Mouse (Mus musculus): ENCODE data around the gene Ccdc36. TPM values are rescaled to one million over a fixed set of nuclear protein-coding genes. Genes with fewer than 3 reads are reported as not detected.

The Ccdc36 gene
- total and polyA plus RNA-seq, 2 experiments from 2014 or later = 0.25 TPM; not detected in 1

- Histone ChIP-seq H3K4me3 (ENCODE audit: low read depth, low read length) (no peak overlapping the region), H3K9ac (replicated peaks; ENCODE audit: low read depth, low read length) (no peak overlapping the region), H3K27ac (ENCODE audit: low read depth) (no peak overlapping the region), H3K4me2 (ENCODE audit: low read depth, low read length) (no peak overlapping the region), H3K36me3 (replicated peaks; ENCODE audit: control insufficient read depth, insufficient read depth, low read length) (peaks cover 90% of the 10 kb centered on the region), H3K27me3 (ENCODE audit: control insufficient read depth, insufficient read depth, low read length) (no peaks in the 10 kb centered on the region), H3K9me3 (replicated peaks; ENCODE audit: control insufficient read depth, low read length) (no peaks in the 10 kb centered on the region), H3K4me1 (ENCODE audit: control insufficient read depth, insufficient read depth) (no peaks in the 10 kb centered on the region)
- no peak for TF ChIP-seq CTCF (IDR thresholded peaks at IDR 0.05; ENCODE audit: low read depth)
- TF ChIP-seq EP300 (IDR thresholded peaks at IDR 0.05; ENCODE audit: low read depth) = no peak
- ATAC-seq (ENCODE audit: insufficient read depth, low read depth) (no peak), DNase-seq (ENCODE audit: low spot score) (no peak)
- 68% methylated on average over 6 of the region's 6 CpGs for WGBS
Measured at GRCm38 (mm10) chr9:108389220-108389619, 39.1 kb downstream of the Ccdc36 start.

GRCm38 (mm10) chr9:108388601-108389000 is 39.7 kb downstream of the Ccdc36 start:
- no peak for TF ChIP-seq EP300 (IDR thresholded peaks at IDR 0.05; ENCODE audit: low read depth)
- no peak for TF ChIP-seq CTCF (IDR thresholded peaks at IDR 0.05; ENCODE audit: low read depth)
- WGBS = 87% methylated on average over 10 of the region's 10 CpGs

GRCm38 (mm10) chr9:108386816-108387215 is 41.5 kb downstream of the Ccdc36 start:
- ATAC-seq (ENCODE audit: insufficient read depth, low read depth) = no peak
- H3K36me3 ChIP-seq (replicated peaks; ENCODE audit: control insufficient read depth, insufficient read depth, low read length) = peaks cover 95% of the 10 kb centered on the region

More at GRCm38 (mm10) chr9:108388601-108389000, 39.7 kb downstream of the Ccdc36 start:
- no peak for ATAC-seq (ENCODE audit: insufficient read depth, low read depth)
- Histone ChIP-seq H3K4me2 (ENCODE audit: low read depth, low read length) (no peak overlapping the region), H3K27ac (ENCODE audit: low read depth) (no peak overlapping the region), H3K4me3 (ENCODE audit: low read depth, low read length) (no peak overlapping the region), H3K4me1 (ENCODE audit: control insufficient read depth, insufficient read depth) (no peaks in the 10 kb centered on the region), H3K36me3 (replicated peaks; ENCODE audit: control insufficient read depth, insufficient read depth, low read length) (peaks cover 94% of the 10 kb centered on the region), H3K27me3 (ENCODE audit: control insufficient read depth, insufficient read depth, low read length) (no peaks in the 10 kb centered on the region), H3K9me3 (replicated peaks; ENCODE audit: control insufficient read depth, low read length) (no peaks in the 10 kb centered on the region), H3K9ac (replicated peaks; ENCODE audit: low read depth, low read length) (no peak overlapping the region)
- DNase-seq (ENCODE audit: low spot score) = no peak

GRCm38 (mm10) chr9:108385006-108385405 is 43.3 kb downstream of the Ccdc36 start:
- DNase-seq (ENCODE audit: low spot score) = no peak
- Histone ChIP-seq H3K4me2 (ENCODE audit: low read depth, low read length) (no peak overlapping the region), H3K9me3 (replicated peaks; ENCODE audit: control insufficient read depth, low read length) (no peaks in the 10 kb centered on the region), H3K9ac (replicated peaks; ENCODE audit: low read depth, low read length) (no peak overlapping the region), H3K4me3 (ENCODE audit: low read depth, low read length) (no peak overlapping the region), H3K27me3 (ENCODE audit: control insufficient read depth, insufficient read depth, low read length) (no peaks in the 10 kb centered on the region), H3K27ac (ENCODE audit: low read depth) (no peak overlapping the region), H3K36me3 (replicated peaks; ENCODE audit: control insufficient read depth, insufficient read depth, low read length) (peaks cover 90% of the 10 kb centered on the region), H3K4me1 (ENCODE audit: control insufficient read depth, insufficient read depth) (no peaks in the 10 kb centered on the region)
- WGBS = 78% methylated on average over 7 of the region's 7 CpGs
- no peak for TF ChIP-seq EP300 (IDR thresholded peaks at IDR 0.05; ENCODE audit: low read depth)
- no peak for TF ChIP-seq CTCF (IDR thresholded peaks at IDR 0.05; ENCODE audit: low read depth)
- no peak for ATAC-seq (ENCODE audit: insufficient read depth, low read depth)

More at GRCm38 (mm10) chr9:108386816-108387215, 41.5 kb downstream of the Ccdc36 start:
- Histone ChIP-seq H3K9ac (replicated peaks; ENCODE audit: low read depth, low read length) (no peak overlapping the region), H3K4me1 (ENCODE audit: control insufficient read depth, insufficient read depth) (no peaks in the 10 kb centered on the region), H3K9me3 (replicated peaks; ENCODE audit: control insufficient read depth, low read length) (no peaks in the 10 kb centered on the region), H3K4me2 (ENCODE audit: low read depth, low read length) (no peak overlapping the region), H3K27ac (ENCODE audit: low read depth) (no peak overlapping the region), H3K4me3 (ENCODE audit: low read depth, low read length) (no peak overlapping the region), H3K27me3 (ENCODE audit: control insufficient read depth, insufficient read depth, low read length) (no peaks in the 10 kb centered on the region)
- no peak for TF ChIP-seq EP300 (IDR thresholded peaks at IDR 0.05; ENCODE audit: low read depth)
- TF ChIP-seq CTCF (IDR thresholded peaks at IDR 0.05; ENCODE audit: low read depth) = no peak
- DNase-seq (ENCODE audit: low spot score) = no peak
- 81% methylated on average over 4 of the region's 4 CpGs for WGBS

- H3K27me3 ChIP-seq (ENCODE audit: control insufficient read depth, insufficient read depth, low read length) = no peaks in the 10 kb centered on the region
- H3K27ac ChIP-seq (ENCODE audit: low read depth) = no peak overlapping the region
- no peak overlapping the region for H3K9ac ChIP-seq (replicated peaks; ENCODE audit: low read depth, low read length)
- TF ChIP-seq EP300 (IDR thresholded peaks at IDR 0.05; ENCODE audit: low read depth) (no peak), CTCF (IDR thresholded peaks at IDR 0.05; ENCODE audit: low read depth) (no peak)
- no peaks in the 10 kb centered on the region for H3K9me3 ChIP-seq (replicated peaks; ENCODE audit: control insufficient read depth, low read length)
- peaks cover 5% of the 10 kb centered on the region for H3K4me1 ChIP-seq (ENCODE audit: control insufficient read depth, insufficient read depth)
- WGBS = 91% methylated on average over 9 of the region's 9 CpGs
- H3K4me3 ChIP-seq (ENCODE audit: low read depth, low read length) = no peak overlapping the region
- ATAC-seq (ENCODE audit: insufficient read depth, low read depth) (no peak), DNase-seq (ENCODE audit: low spot score) (no peak)
- H3K4me2 ChIP-seq (ENCODE audit: low read depth, low read length) = no peak overlapping the region
- peaks cover 83% of the 10 kb centered on the region for H3K36me3 ChIP-seq (replicated peaks; ENCODE audit: control insufficient read depth, insufficient read depth, low read length)
Measured at GRCm38 (mm10) chr9:108381382-108381781, 46.9 kb downstream of the Ccdc36 start.

- no peaks in the 10 kb centered on the region for H3K27me3 ChIP-seq (ENCODE audit: control insufficient read depth, insufficient read depth, low read length)
- 62% methylated on average over 4 of the region's 4 CpGs for WGBS
- no peak overlapping the region for H3K4me2 ChIP-seq (ENCODE audit: low read depth, low read length)
- H3K36me3 ChIP-seq (replicated peaks; ENCODE audit: control insufficient read depth, insufficient read depth, low read length) = peaks cover 83% of the 10 kb centered on the region
- DNase-seq (ENCODE audit: low spot score) (no peak), ATAC-seq (ENCODE audit: insufficient read depth, low read depth) (no peak)
- TF ChIP-seq CTCF (IDR thresholded peaks at IDR 0.05; ENCODE audit: low read depth) (no peak), EP300 (IDR thresholded peaks at IDR 0.05; ENCODE audit: low read depth) (no peak)
- H3K4me3 ChIP-seq (ENCODE audit: low read depth, low read length) = no peak overlapping the region
- H3K9me3 ChIP-seq (replicated peaks; ENCODE audit: control insufficient read depth, low read length) = no peaks in the 10 kb centered on the region
- peaks cover 5% of the 10 kb centered on the region for H3K4me1 ChIP-seq (ENCODE audit: control insufficient read depth, insufficient read depth)
- no peak overlapping the region for H3K27ac ChIP-seq (ENCODE audit: low read depth)
- H3K9ac ChIP-seq (replicated peaks; ENCODE audit: low read depth, low read length) = no peak overlapping the region
Measured at GRCm38 (mm10) chr9:108379294-108379693, 49.0 kb downstream of the Ccdc36 start.
